Mouse (Mus musculus): ENCODE measurements at regions not wholly inside any gene's neighbourhood (a gene's known extent, or its start where the extent isn't known, plus 50 kb on each side); places are given as distances from the start of the nearest gene placed in this dataset.
A peak's percentile ranks its signal among the peaks of the same experiment; 100 is the strongest.

GRCm38 (mm10) chr15:56047832-56048231 lies 1429.6 kb downstream of the Slc22a22 start:
- Histone ChIP-seq H3K4me2 (no peak overlapping the region), H3K36me3 (replicated peaks) (no peaks in the 10 kb centered on the region), H3K27me3 (no peaks in the 10 kb centered on the region), H3K4me3 (replicated peaks) (no peak overlapping the region), H3K27ac (no peak overlapping the region), H3K4me1 (peaks cover 3% of the 10 kb centered on the region), H3K9ac (no peak overlapping the region), H3K9me3 (no peaks in the 10 kb centered on the region)
- WGBS: 87% methylated on average over 2 of the region's 2 CpGs
- ATAC-seq (ENCODE audit: low FRiP score): no peak

GRCm38 (mm10) chr15:56046679-56047532 lies 1430.5 kb downstream of the Slc22a22 start:
- Histone ChIP-seq H3K4me1 (peaks cover 3% of the 10 kb centered on the region), H3K9ac (no peak overlapping the region), H3K27ac (no peak overlapping the region), H3K4me3 (replicated peaks) (peak overlapping the region; percentile 23; the same call in 1 of the 2 replicates), H3K4me2 (peak overlapping the region; percentile 47), H3K36me3 (replicated peaks) (no peaks in the 10 kb centered on the region), H3K9me3 (no peaks in the 10 kb centered on the region), H3K27me3 (no peaks in the 10 kb centered on the region)
- 31% methylated on average over 16 of the region's 16 CpGs for WGBS
- peak; percentile 88 for ATAC-seq (ENCODE audit: low FRiP score)

GRCm38 (mm10) chr15:56045510-56046245 lies 1431.7 kb downstream of the Slc22a22 start:
- Histone ChIP-seq H3K9me3 (no peaks in the 10 kb centered on the region), H3K27me3 (no peaks in the 10 kb centered on the region), H3K9ac (no peak overlapping the region), H3K4me3 (replicated peaks) (no peak overlapping the region), H3K27ac (no peak overlapping the region), H3K4me1 (peaks cover 3% of the 10 kb centered on the region), H3K36me3 (replicated peaks) (no peaks in the 10 kb centered on the region), H3K4me2 (no peak overlapping the region)
- 83% methylated on average over 10 of the region's 10 CpGs for WGBS
- ATAC-seq (ENCODE audit: low FRiP score): no peak

GRCm38 (mm10) chr15:56043282-56043681 lies 1434.1 kb downstream of the Slc22a22 start:
- H3K36me3 ChIP-seq (replicated peaks): no peaks in the 10 kb centered on the region
- no peak overlapping the region for H3K9ac ChIP-seq
- no peak for ATAC-seq (ENCODE audit: low FRiP score)
- H3K4me2 ChIP-seq: no peak overlapping the region
- peaks cover 3% of the 10 kb centered on the region for H3K4me1 ChIP-seq
- H3K27me3 ChIP-seq: no peaks in the 10 kb centered on the region
- 90% methylated on average over 4 of the region's 4 CpGs for WGBS
- H3K4me3 ChIP-seq (replicated peaks): no peak overlapping the region
- no peak overlapping the region for H3K27ac ChIP-seq
- H3K9me3 ChIP-seq: no peaks in the 10 kb centered on the region

GRCm38 (mm10) chr15:56042449-56042848 lies 1435.0 kb downstream of the Slc22a22 start:
- ATAC-seq (ENCODE audit: low FRiP score): no peak

GRCm38 (mm10) chr15:56030007-56030406 lies 1447.4 kb downstream of the Slc22a22 start:
- Histone ChIP-seq H3K4me3 (replicated peaks) (no peak overlapping the region), H3K27me3 (no peaks in the 10 kb centered on the region), H3K9me3 (no peaks in the 10 kb centered on the region), H3K4me1 (peaks cover 4% of the 10 kb centered on the region; the same call in 1 of the 2 replicates), H3K9ac (no peak overlapping the region), H3K4me2 (no peak overlapping the region), H3K27ac (no peak overlapping the region), H3K36me3 (replicated peaks) (no peaks in the 10 kb centered on the region)
- 91% methylated on average over 2 of the region's 2 CpGs for WGBS
- ATAC-seq (ENCODE audit: low FRiP score): no peak

More at GRCm38 (mm10) chr15:56042449-56042848, 1435.0 kb downstream of the Slc22a22 start:
- no peaks in the 10 kb centered on the region for H3K9me3 ChIP-seq
- H3K4me1 ChIP-seq: peaks cover 3% of the 10 kb centered on the region
- H3K27me3 ChIP-seq: no peaks in the 10 kb centered on the region
- no peaks in the 10 kb centered on the region for H3K36me3 ChIP-seq (replicated peaks)
- no peak overlapping the region for H3K9ac ChIP-seq
- H3K4me3 ChIP-seq (replicated peaks): no peak overlapping the region
- H3K27ac ChIP-seq: no peak overlapping the region
- no peak overlapping the region for H3K4me2 ChIP-seq

- Histone ChIP-seq H3K27ac (no peak overlapping the region), H3K27me3 (no peaks in the 10 kb centered on the region), H3K4me1 (peaks cover 4% of the 10 kb centered on the region; the same call in 1 of the 2 replicates), H3K9ac (no peak overlapping the region), H3K9me3 (no peaks in the 10 kb centered on the region), H3K4me3 (replicated peaks) (no peak overlapping the region), H3K4me2 (no peak overlapping the region), H3K36me3 (replicated peaks) (no peaks in the 10 kb centered on the region)
- no peak for ATAC-seq (ENCODE audit: low FRiP score)
- 17% methylated on average over 5 of the region's 5 CpGs for WGBS
Measured at GRCm38 (mm10) chr15:56027197-56027818, 1450.1 kb downstream of the Slc22a22 start.

GRCm38 (mm10) chr15:56024705-56025104 lies 1452.7 kb downstream of the Slc22a22 start:
- Histone ChIP-seq H3K36me3 (replicated peaks) (no peaks in the 10 kb centered on the region), H3K4me1 (peaks cover 4% of the 10 kb centered on the region; the same call in 1 of the 2 replicates), H3K4me3 (replicated peaks) (no peak overlapping the region), H3K9ac (no peak overlapping the region), H3K4me2 (no peak overlapping the region), H3K9me3 (no peaks in the 10 kb centered on the region), H3K27me3 (no peaks in the 10 kb centered on the region), H3K27ac (no peak overlapping the region)
- 76% methylated on average over 1 of the region's 1 CpGs for WGBS
- no peak for ATAC-seq (ENCODE audit: low FRiP score)

- Histone ChIP-seq H3K4me1 (peaks cover 4% of the 10 kb centered on the region; the same call in 1 of the 2 replicates), H3K9me3 (0 out of 2 replicates have a peak, but pooled peaks cover 2% of the 10 kb centered on the region), H3K27ac (no peak overlapping the region), H3K27me3 (no peaks in the 10 kb centered on the region), H3K4me3 (replicated peaks) (no peak overlapping the region), H3K9ac (no peak overlapping the region), H3K36me3 (replicated peaks) (no peaks in the 10 kb centered on the region), H3K4me2 (no peak overlapping the region)
- 89% methylated on average over 5 of the region's 5 CpGs for WGBS
- no peak for ATAC-seq (ENCODE audit: low FRiP score)
Measured at GRCm38 (mm10) chr15:56023862-56024484, 1453.5 kb downstream of the Slc22a22 start.

GRCm38 (mm10) chr15:56022315-56022714 lies 1455.1 kb downstream of the Slc22a22 start:
- no peaks in the 10 kb centered on the region for H3K36me3 ChIP-seq (replicated peaks)
- H3K27ac ChIP-seq: no peak overlapping the region
- no peaks in the 10 kb centered on the region for H3K27me3 ChIP-seq
- H3K9me3 ChIP-seq: 0 out of 2 replicates have a peak, but pooled peaks cover 2% of the 10 kb centered on the region
- 87% methylated on average over 4 of the region's 4 CpGs for WGBS
- no peak overlapping the region for H3K4me2 ChIP-seq
- ATAC-seq (ENCODE audit: low FRiP score): no peak
- peaks cover 3% of the 10 kb centered on the region; the same call in 1 of the 2 replicates for H3K4me1 ChIP-seq
- no peak overlapping the region for H3K9ac ChIP-seq
- H3K4me3 ChIP-seq (replicated peaks): no peak overlapping the region

GRCm38 (mm10) chr15:56018141-56018540 lies 1459.3 kb downstream of the Slc22a22 start:
- Histone ChIP-seq H3K4me1 (no peaks in the 10 kb centered on the region), H3K9ac (no peak overlapping the region), H3K9me3 (0 out of 2 replicates have a peak, but pooled peaks cover 2% of the 10 kb centered on the region), H3K36me3 (replicated peaks) (no peaks in the 10 kb centered on the region), H3K4me2 (no peak overlapping the region), H3K27ac (no peak overlapping the region), H3K4me3 (replicated peaks) (no peak overlapping the region), H3K27me3 (no peaks in the 10 kb centered on the region)
- no peak for ATAC-seq (ENCODE audit: low FRiP score)
- 83% methylated on average over 1 of the region's 1 CpGs for WGBS

- Histone ChIP-seq H3K27ac (no peak overlapping the region), H3K4me1 (no peaks in the 10 kb centered on the region), H3K27me3 (no peaks in the 10 kb centered on the region), H3K4me2 (no peak overlapping the region), H3K9me3 (0 out of 2 replicates have a peak, but pooled peaks cover 2% of the 10 kb centered on the region), H3K9ac (no peak overlapping the region), H3K36me3 (replicated peaks) (no peaks in the 10 kb centered on the region), H3K4me3 (replicated peaks) (no peak overlapping the region)
- ATAC-seq (ENCODE audit: low FRiP score): no peak
- WGBS: 89% methylated on average over 1 of the region's 1 CpGs
Measured at GRCm38 (mm10) chr15:56017561-56017960, 1459.9 kb downstream of the Slc22a22 start.

Measured in forebrain, embryonic 12.5 days (tissue).